Mouse (Mus musculus): Measurements from ENCODE around the gene Nr1i2. TPM values are rescaled to one million over a fixed set of nuclear protein-coding genes. Genes with fewer than 3 reads are reported as not detected.
A peak's percentile ranks its signal among the peaks of the same experiment; 100 is the strongest.
"Not testable (repeated sequence)": the region's sequence is repeated elsewhere in the genome, so short reads cannot be mapped to it uniquely, and the experiment has no call there.

The Nr1i2 gene
- polyA plus RNA-seq, 1 experiment, result 0.16 TPM

DNA sequence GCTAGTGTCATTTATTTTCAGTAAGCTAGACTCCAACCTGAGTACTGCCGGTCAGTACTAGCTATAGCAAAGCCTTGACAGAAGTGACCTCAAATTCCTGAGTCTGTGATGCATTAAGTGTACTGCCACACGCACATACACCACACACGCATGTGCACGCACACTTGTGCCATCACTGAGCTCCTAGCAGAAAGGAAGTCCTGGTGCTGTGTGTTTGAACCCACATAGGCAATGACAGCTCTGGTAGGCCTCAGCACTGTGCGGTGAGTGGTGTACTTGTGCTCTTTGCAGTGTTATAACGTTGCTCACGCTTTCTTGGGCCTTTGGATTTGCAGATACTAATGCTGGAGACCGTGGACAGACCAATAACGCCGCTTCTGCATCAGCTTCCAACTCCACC, 54.5 kb downstream of the Nr1i2 start:
- DNase-seq, result no peak

DNA sequence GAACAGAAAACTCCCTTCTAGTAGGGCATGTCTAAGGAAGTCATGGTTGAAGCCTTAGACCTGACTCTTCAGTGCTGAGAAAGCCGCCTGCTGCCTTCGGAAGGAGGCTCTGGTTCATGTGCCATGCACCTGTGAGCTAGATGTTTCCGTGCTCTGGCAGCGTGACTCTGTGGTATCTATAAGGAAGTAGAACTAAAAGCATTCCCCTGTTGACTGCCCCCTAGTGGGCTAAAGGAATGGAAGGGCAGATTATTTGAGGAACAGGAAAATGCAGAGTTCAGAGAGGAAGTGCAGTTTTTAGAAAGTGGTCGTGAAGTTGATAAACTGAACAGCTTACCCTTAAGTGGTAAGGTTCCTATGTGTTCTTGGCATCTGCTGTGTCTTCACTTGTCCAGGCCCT, 54.9 kb downstream of the Nr1i2 start:
- WGBS, result 7% methylated on average over 5 of the region's 5 CpGs
- H3K27ac ChIP-seq (ENCODE audit: control insufficient read depth, insufficient read depth, low read length), result no peak overlapping the region
- peaks cover 10% of the 10 kb centered on the region for H3K36me3 ChIP-seq (ENCODE audit: control insufficient read depth, insufficient read depth, low read length)
- TF ChIP-seq POLR2A (IDR thresholded peaks at IDR 0.05; ENCODE audit: control insufficient read depth, extremely low read depth, insufficient read depth, low read length, poor library complexity) (no peak), CTCF (IDR thresholded peaks at IDR 0.05; ENCODE audit: borderline replicate concordance, control insufficient read depth, extremely low read depth, insufficient read depth, low read length, poor library complexity) (no peak)
- no peaks in the 10 kb centered on the region for H3K4me1 ChIP-seq (replicated peaks; ENCODE audit: control insufficient read depth, insufficient read depth, low read length)
- H3K4me3 ChIP-seq (ENCODE audit: control insufficient read depth, insufficient read depth, low read length), result no peak overlapping the region
- H3K27me3 ChIP-seq (ENCODE audit: control insufficient read depth, insufficient read depth, low read length), result no peaks in the 10 kb centered on the region
- DNase-seq, result peak; percentile 82

More for the DNA sequence above, 54.5 kb downstream of the Nr1i2 start:
- WGBS, result 94% methylated on average over 10 of the region's 10 CpGs
- Histone ChIP-seq H3K36me3 (ENCODE audit: control insufficient read depth, insufficient read depth, low read length) (peaks cover 10% of the 10 kb centered on the region), H3K4me1 (replicated peaks; ENCODE audit: control insufficient read depth, insufficient read depth, low read length) (no peaks in the 10 kb centered on the region), H3K27me3 (ENCODE audit: control insufficient read depth, insufficient read depth, low read length) (no peaks in the 10 kb centered on the region), H3K4me3 (ENCODE audit: control insufficient read depth, insufficient read depth, low read length) (no peak overlapping the region), H3K27ac (ENCODE audit: control insufficient read depth, insufficient read depth, low read length) (no peak overlapping the region)
- TF ChIP-seq POLR2A (IDR thresholded peaks at IDR 0.05; ENCODE audit: control insufficient read depth, extremely low read depth, insufficient read depth, low read length, poor library complexity) (no peak), CTCF (IDR thresholded peaks at IDR 0.05; ENCODE audit: borderline replicate concordance, control insufficient read depth, extremely low read depth, insufficient read depth, low read length, poor library complexity) (no peak)

DNA sequence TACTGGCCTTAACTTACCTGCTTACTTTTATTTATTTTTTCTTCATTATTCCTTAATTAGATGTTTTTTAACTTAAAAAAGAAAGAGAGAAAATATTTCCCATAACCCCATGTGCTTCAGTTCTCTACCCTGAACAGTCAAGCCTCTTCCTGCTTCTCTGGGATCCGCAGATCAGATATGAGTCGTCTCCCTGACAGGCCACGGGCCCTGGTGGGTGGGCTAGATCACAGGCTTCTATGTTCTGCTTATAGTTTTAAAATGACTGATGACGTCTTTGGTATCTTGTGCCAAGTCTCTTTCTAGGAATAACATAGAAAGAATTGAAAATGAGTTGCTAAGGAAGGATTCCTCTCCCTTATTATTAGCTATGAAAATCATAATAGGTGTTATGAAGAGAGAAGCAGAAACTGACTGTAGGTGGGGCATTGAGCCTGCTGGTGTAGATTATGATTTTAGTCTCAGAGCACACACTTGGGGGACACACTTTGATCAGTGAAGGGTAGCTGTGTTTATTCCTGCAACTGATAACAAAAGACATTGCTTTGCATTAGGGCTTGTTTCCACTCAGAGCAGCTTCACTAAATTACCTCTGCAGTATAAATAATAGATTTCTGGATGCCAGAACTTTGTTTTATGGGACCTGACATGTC, 57.6 kb downstream of the Nr1i2 start:
- 69% methylated on average over 4 of the region's 4 CpGs for WGBS
- no peak overlapping the region for H3K27ac ChIP-seq (ENCODE audit: control insufficient read depth, insufficient read depth, low read length)
- no peak overlapping the region for H3K4me3 ChIP-seq (ENCODE audit: control insufficient read depth, insufficient read depth, low read length)
- peaks cover 10% of the 10 kb centered on the region for H3K36me3 ChIP-seq (ENCODE audit: control insufficient read depth, insufficient read depth, low read length)
- H3K27me3 ChIP-seq (ENCODE audit: control insufficient read depth, insufficient read depth, low read length), result no peaks in the 10 kb centered on the region
- H3K4me1 ChIP-seq (replicated peaks; ENCODE audit: control insufficient read depth, insufficient read depth, low read length), result no peaks in the 10 kb centered on the region
- no peak for DNase-seq
- TF ChIP-seq CTCF (IDR thresholded peaks at IDR 0.05; ENCODE audit: borderline replicate concordance, control insufficient read depth, extremely low read depth, insufficient read depth, low read length, poor library complexity), result no peak
- TF ChIP-seq POLR2A (IDR thresholded peaks at IDR 0.05; ENCODE audit: control insufficient read depth, extremely low read depth, insufficient read depth, low read length, poor library complexity), result no peak

DNA sequence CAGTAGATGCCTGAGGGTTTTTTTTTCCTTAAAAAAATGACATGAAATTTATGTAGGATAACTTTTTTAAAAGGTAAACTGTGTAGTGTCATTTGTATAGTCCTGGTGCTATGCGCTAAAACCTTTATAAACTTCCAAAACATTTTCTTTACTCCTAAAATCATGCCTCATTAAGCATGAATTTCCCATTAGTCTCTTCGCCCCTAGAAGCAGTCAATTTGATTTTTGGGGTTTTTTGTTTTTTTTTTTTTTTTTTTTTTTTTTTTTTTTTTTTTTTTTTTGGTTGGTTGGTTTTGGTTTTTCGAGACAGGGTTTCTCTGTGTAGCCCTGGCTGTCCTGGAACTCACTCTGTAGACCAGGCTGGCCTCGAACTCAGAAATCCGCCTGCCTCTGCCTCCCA, 72.1 kb downstream of the Nr1i2 start:
- not testable (repeated sequence) for H3K27me3 ChIP-seq (ENCODE audit: control insufficient read depth, insufficient read depth, low read length); H3K4me1 ChIP-seq (replicated peaks; ENCODE audit: control insufficient read depth, insufficient read depth, low read length); H3K4me3 ChIP-seq (ENCODE audit: control insufficient read depth, insufficient read depth, low read length); DNase-seq; H3K27ac ChIP-seq (ENCODE audit: control insufficient read depth, insufficient read depth, low read length)
- peaks cover 34% of the 10 kb centered on the region for H3K36me3 ChIP-seq (ENCODE audit: control insufficient read depth, insufficient read depth, low read length)
- 99% methylated on average over 5 of the region's 5 CpGs for WGBS

DNA sequence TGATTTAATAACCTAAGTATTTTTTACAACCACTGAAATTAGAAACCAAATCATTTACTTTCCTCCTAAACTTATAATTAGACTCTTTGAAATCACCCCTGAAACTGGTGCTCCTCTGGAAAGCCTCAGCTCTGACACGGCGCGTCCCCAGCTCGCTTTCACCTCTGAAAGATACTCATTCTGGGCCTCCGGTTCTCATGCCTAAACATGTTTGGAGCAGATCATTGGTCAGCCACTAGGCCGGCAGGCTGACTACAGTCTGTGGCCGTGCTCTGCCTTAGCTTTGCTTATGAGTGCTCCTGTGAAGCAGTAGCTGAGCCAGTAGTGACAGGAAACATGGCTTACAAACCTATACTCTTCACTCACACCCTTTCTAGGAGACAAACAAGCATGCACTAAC, 89.4 kb downstream of the Nr1i2 start:
- H3K4me3 ChIP-seq (ENCODE audit: control insufficient read depth, insufficient read depth, low read length), result no peak overlapping the region
- WGBS, result 95% methylated on average over 7 of the region's 7 CpGs
- H3K27me3 ChIP-seq (ENCODE audit: control insufficient read depth, insufficient read depth, low read length), result no peaks in the 10 kb centered on the region
- no peak for TF ChIP-seq POLR2A (IDR thresholded peaks at IDR 0.05; ENCODE audit: control insufficient read depth, extremely low read depth, insufficient read depth, low read length, poor library complexity)
- TF ChIP-seq CTCF (IDR thresholded peaks at IDR 0.05; ENCODE audit: borderline replicate concordance, control insufficient read depth, extremely low read depth, insufficient read depth, low read length, poor library complexity), result no peak
- no peak overlapping the region for H3K27ac ChIP-seq (ENCODE audit: control insufficient read depth, insufficient read depth, low read length)
- peaks cover 22% of the 10 kb centered on the region for H3K36me3 ChIP-seq (ENCODE audit: control insufficient read depth, insufficient read depth, low read length)
- H3K4me1 ChIP-seq (replicated peaks; ENCODE audit: control insufficient read depth, insufficient read depth, low read length), result no peaks in the 10 kb centered on the region
- no peak for DNase-seq

Other genes with a start within 250 kb of the Nr1i2 start
- gene Gsk3b, start 205.8 kb downstream of the Nr1i2 start, polyA plus RNA-seq (2012; rRNA removed), result 25.1 and 33.1 TPM in 2 replicates
- 0.05 and 0.12 TPM in 2 replicates for gene Maats1, start 47.3 kb upstream of the Nr1i2 start, polyA plus RNA-seq (2012; rRNA removed)
- gene Cox17, start 52.2 kb upstream of the Nr1i2 start, polyA plus RNA-seq (2012; rRNA removed), result 61.0 and 68.7 TPM in 2 replicates
- gene Gm21987, start 52.2 kb upstream of the Nr1i2 start, polyA plus RNA-seq (2012; rRNA removed), result not detected in 2 replicates
- 3.1 and 33.2 TPM in 2 replicates for gene Popdc2, start 67.4 kb upstream of the Nr1i2 start, polyA plus RNA-seq (2012; rRNA removed)
- 4.1 and 5.5 TPM in 2 replicates for gene Pla1a, start 138.3 kb upstream of the Nr1i2 start, polyA plus RNA-seq (2012; rRNA removed)
- 49.8 and 54.2 TPM in 2 replicates for gene Adprh, start 157.9 kb upstream of the Nr1i2 start, polyA plus RNA-seq (2012; rRNA removed)
- 3.5 and 5.2 TPM in 2 replicates for gene Cd80, start 160.7 kb upstream of the Nr1i2 start, polyA plus RNA-seq (2012; rRNA removed)
- 25.0 and 30.7 TPM in 2 replicates for gene Timmdc1, start 227.8 kb upstream of the Nr1i2 start, polyA plus RNA-seq (2012; rRNA removed)

Data from thymus, adult 2 months (tissue).